Mouse (Mus musculus): Measurements from ENCODE around the gene Rnf180.

DNA sequence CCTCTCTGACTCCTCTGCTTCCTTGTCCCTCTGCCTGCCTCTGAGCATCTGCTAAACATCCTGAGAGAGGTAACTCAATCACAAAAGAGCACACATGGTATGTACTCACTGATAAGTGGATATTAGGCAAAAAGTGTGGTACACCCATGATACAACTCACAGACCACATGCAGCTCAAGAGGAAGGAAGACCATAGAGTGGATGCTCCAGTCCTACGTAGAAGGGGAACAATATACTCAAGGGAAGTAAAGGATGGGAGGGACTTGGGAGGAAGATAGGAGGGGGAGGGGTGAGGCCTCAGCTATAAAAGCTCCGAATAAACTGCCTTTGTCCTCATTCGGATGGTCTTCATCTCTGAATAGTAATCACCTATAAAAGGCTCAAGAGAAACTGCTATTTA lies 96.6 kb downstream of the Rnf180 start:
- TF ChIP-seq CTCF (IDR thresholded peaks at IDR 0.05; ENCODE audit: insufficient read depth, low read depth, low read length) = no peak
- TF ChIP-seq POLR2A (IDR thresholded peaks at IDR 0.05; ENCODE audit: insufficient read depth, low read depth, low read length) = no peak

Data from olfactory bulb, adult 2 months (tissue).